Mouse (Mus musculus) hindbrain, embryonic 14.5 days (tissue): ENCODE results near the gene Afm. TPM values are rescaled to one million over a fixed set of nuclear protein-coding genes. Genes with fewer than 3 reads are reported as not detected.

Experiments
- ATAC-seq: fragments of 200-750 bp; cut with Nextera tagmentation; 2 replicates; pipeline ENCODE4 v1.8.0; 2017; ENCODE audit warnings: moderate number of reproducible peaks, mild to moderate bottlenecking, moderate TSS enrichment, moderate library complexity; ENCODE audit not compliant: low FRiP score
- DNase-seq: peaks from one replicate; pipeline ENCODE4 v3.0.0-alpha.2; 2015; ENCODE audit warnings: low spot score
- H3K27ac ChIP-seq: fragments of 300-500 bp; sonication (generic); 2 replicates; pipeline ENCODE4 v1.5.1; 2014; ENCODE audit warnings: mild to moderate bottlenecking, moderate library complexity
- H3K27me3 ChIP-seq: fragments of 300-500 bp; sonication (generic); 2 replicates; pipeline ENCODE4 v1.6.1; 2014; ENCODE audit warnings: mild to moderate bottlenecking, low read length, mixed read lengths; ENCODE audit not compliant: control insufficient read depth, insufficient read depth
- H3K36me3 ChIP-seq: fragments of 300-500 bp; sonication (generic); replicated peaks from 2 replicates; pipeline ENCODE4 v1.6.1; 2014; ENCODE audit not compliant: control insufficient read depth, insufficient read depth
- H3K4me1 ChIP-seq: fragments of 300-500 bp; sonication (generic); replicated peaks from 2 replicates; pipeline ENCODE4 v1.6.1; 2014; ENCODE audit warnings: antibody characterized with exemption, low read length, mixed read lengths; ENCODE audit not compliant: control insufficient read depth, insufficient read depth
- H3K4me2 ChIP-seq: fragments of 300-500 bp; sonication (generic); replicated peaks from 2 replicates; pipeline ENCODE4 v1.6.1; 2014; ENCODE audit warnings: mild to moderate bottlenecking, moderate library complexity
- H3K4me3 ChIP-seq: fragments of 300-500 bp; sonication (generic); replicated peaks from 2 replicates; pipeline ENCODE4 v1.5.1; 2014; ENCODE audit warnings: mild to moderate bottlenecking, low read length
- H3K9ac ChIP-seq: fragments of 300-500 bp; sonication (generic); 2 replicates; pipeline ENCODE4 v1.6.1; 2014
- H3K9me3 ChIP-seq: fragments of 300-500 bp; sonication (generic); 2 replicates; pipeline ENCODE4 v1.6.1; 2016; ENCODE audit warnings: low read length; ENCODE audit not compliant: control insufficient read depth
- WGBS: fragments of 180-500 bp; shearing (Covaris S2); extraction: QIAGEN DNeasy Blood & Tissue Kit; methylation state at CpG from one replicate; pipeline ENCODE4 v1.1.7; 2014; 5-methylcytosine and 5-hydroxymethylcytosine counted together
- polyA plus RNA-seq: library from polyadenylated mRNA; unstranded; fragments of >200 nt; fragmentation: Nextera tagmentation; extraction: Ambion mirVana; gene quantifications from 2 replicates; pipeline ENCODE4 v1.2.1, GENCODE M21; 2014

Gene Afm
- polyA plus RNA-seq, 1 experiment from 2014 or later = not detected

- H3K36me3 ChIP-seq = no peaks in the 10 kb centered on the region
- peak overlapping the region; percentile 61 for H3K9ac ChIP-seq
- no peaks in the 10 kb centered on the region for H3K4me1 ChIP-seq
- H3K4me2 ChIP-seq = peak overlapping the region; percentile 77
- H3K27ac ChIP-seq = no peak overlapping the region
- peak; percentile 76 for ATAC-seq
- H3K4me3 ChIP-seq = peak overlapping the region; percentile 37
- DNase-seq = peak; percentile 94
- no peaks in the 10 kb centered on the region for H3K27me3 ChIP-seq
- WGBS = 25% methylated on average over 25 of the region's 25 CpGs
- H3K9me3 ChIP-seq = no peaks in the 10 kb centered on the region
Observed at GRCm38 (mm10) chr5:90588708-90589595, 70.2 kb downstream of the Afm start.

- H3K36me3 ChIP-seq = no peaks in the 10 kb centered on the region
- 93% methylated on average over 10 of the region's 10 CpGs for WGBS
- no peak overlapping the region for H3K4me3 ChIP-seq
- no peak overlapping the region for H3K27ac ChIP-seq
- H3K9ac ChIP-seq = no peak overlapping the region
- H3K4me2 ChIP-seq = no peak overlapping the region
- ATAC-seq = no peak
- H3K27me3 ChIP-seq = no peaks in the 10 kb centered on the region
- DNase-seq = no peak
- H3K4me1 ChIP-seq = no peaks in the 10 kb centered on the region
- no peaks in the 10 kb centered on the region for H3K9me3 ChIP-seq
Observed at GRCm38 (mm10) chr5:90590676-90591075, 71.9 kb downstream of the Afm start.

DNA sequence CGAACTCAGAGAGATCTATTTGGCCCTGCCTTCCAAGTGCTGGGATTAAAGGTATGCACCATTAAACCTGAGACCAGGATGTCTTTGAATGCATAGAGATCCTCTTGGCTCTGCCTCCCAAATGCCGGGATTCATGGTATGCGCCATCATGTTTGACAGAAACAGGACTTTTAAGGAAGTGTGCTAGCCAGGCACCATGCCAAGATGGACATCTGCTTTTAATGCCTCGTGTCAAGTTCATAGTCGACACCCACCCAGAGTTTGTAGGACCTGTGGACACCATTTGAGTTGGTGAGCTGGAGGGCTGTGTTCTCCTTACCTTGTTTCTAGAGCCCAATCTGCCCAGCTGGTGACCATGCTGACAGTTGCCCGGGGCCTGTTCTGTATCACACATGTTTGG, 73.2 kb downstream of the Afm start:
- WGBS = 84% methylated on average over 6 of the region's 6 CpGs
- Histone ChIP-seq H3K9me3 (no peaks in the 10 kb centered on the region), H3K36me3 (no peaks in the 10 kb centered on the region), H3K4me3 (no peak overlapping the region), H3K27me3 (no peaks in the 10 kb centered on the region), H3K4me1 (no peaks in the 10 kb centered on the region), H3K9ac (no peak overlapping the region), H3K27ac (no peak overlapping the region), H3K4me2 (no peak overlapping the region)
- DNase-seq (no peak), ATAC-seq (no peak)

DNA sequence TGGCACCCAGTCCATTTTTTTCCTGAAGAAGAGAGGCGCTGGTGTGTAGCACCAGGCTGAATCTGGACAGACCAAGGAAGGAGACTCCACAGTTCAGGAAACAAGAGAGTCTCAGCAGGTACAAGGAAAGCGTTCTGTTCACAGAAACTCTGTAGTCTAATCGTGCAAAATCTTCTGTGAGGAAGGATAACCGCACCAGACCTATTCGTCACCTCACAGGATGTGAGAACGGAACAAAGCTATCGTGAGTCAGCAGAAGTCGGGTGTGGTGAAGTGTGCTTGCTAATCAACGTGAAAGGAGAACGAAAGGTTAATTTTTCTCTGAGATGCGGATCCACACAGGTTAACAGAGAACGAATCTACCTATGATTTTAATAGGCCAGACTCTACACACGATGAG, 76.2 kb downstream of the Afm start:
- no peaks in the 10 kb centered on the region for H3K27me3 ChIP-seq
- ATAC-seq = no peak
- H3K4me3 ChIP-seq = no peak overlapping the region
- WGBS = 88% methylated on average over 13 of the region's 13 CpGs
- no peaks in the 10 kb centered on the region for H3K4me1 ChIP-seq
- no peaks in the 10 kb centered on the region for H3K9me3 ChIP-seq
- H3K9ac ChIP-seq = no peak overlapping the region
- H3K27ac ChIP-seq = no peak overlapping the region
- H3K36me3 ChIP-seq = no peaks in the 10 kb centered on the region
- DNase-seq = no peak
- no peak overlapping the region for H3K4me2 ChIP-seq

DNA sequence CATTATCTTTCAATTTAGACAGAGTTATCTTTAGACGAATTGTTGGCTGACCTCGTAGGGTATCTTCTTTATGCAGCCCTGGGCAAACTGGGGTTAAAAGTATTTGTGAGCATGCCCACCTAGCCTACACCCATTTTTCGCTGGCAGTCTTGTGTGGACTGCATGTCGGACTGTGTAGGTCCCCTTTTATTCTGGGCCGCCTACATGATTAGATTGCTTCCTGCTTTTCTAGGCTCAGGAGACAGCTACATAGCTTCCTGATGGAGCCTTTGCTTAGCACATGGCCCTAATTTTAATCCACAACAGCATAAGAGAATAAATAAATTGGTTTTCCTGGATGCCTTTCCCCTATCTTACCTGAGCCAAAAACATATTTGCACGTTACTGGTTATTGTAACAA, 77.4 kb downstream of the Afm start:
- 92% methylated on average over 6 of the region's 6 CpGs for WGBS
- Histone ChIP-seq H3K27me3 (no peaks in the 10 kb centered on the region), H3K27ac (no peak overlapping the region), H3K36me3 (no peaks in the 10 kb centered on the region), H3K4me3 (no peak overlapping the region), H3K9ac (no peak overlapping the region), H3K4me2 (no peak overlapping the region), H3K4me1 (no peaks in the 10 kb centered on the region), H3K9me3 (no peaks in the 10 kb centered on the region)
- ATAC-seq (no peak), DNase-seq (no peak)

DNA sequence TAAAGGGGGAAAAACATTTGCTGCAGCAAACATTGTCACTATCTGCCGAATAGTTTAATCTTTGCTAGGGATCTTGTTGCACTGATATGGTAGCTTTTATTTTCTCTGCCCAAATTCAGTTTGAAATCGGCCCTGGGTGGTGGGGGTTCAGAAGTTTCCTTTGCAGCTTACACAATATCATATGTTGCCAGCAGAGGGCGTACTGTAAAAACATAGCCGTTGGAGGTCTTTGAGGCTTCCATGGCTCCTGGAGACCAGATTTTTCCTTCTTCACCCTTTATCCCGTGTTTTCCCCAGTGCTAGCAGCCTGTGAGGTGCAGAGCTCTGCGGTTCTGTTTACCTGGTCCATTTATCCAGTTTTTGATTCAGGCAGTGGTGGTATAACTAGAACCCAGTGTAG, 82.7 kb downstream of the Afm start:
- no peaks in the 10 kb centered on the region for H3K9me3 ChIP-seq
- DNase-seq (peak; percentile 77), ATAC-seq (no peak)
- no peak overlapping the region for H3K9ac ChIP-seq
- no peaks in the 10 kb centered on the region for H3K4me1 ChIP-seq
- 24% methylated on average over 6 of the region's 6 CpGs for WGBS
- no peak overlapping the region for H3K27ac ChIP-seq
- H3K27me3 ChIP-seq = no peaks in the 10 kb centered on the region
- H3K4me2 ChIP-seq = no peak overlapping the region
- H3K4me3 ChIP-seq = no peak overlapping the region
- no peaks in the 10 kb centered on the region for H3K36me3 ChIP-seq

Other genes starting within 250 kb of the Afm start
- gene Ankrd17, start 152.4 kb upstream of the Afm start, polyA plus RNA-seq = 34.8 and 37.9 TPM in 2 replicates
- gene Gm9958, start 151.7 kb upstream of the Afm start, polyA plus RNA-seq = 3.9 and 4.9 TPM in 2 replicates
- gene Alb, start 58.0 kb upstream of the Afm start, polyA plus RNA-seq = not detected in 2 replicates
- gene Afp, start 28.2 kb upstream of the Afm start, polyA plus RNA-seq = 0.09 and 0.33 TPM in 2 replicates
- gene 5830473C10Rik, start 42.2 kb downstream of the Afm start, polyA plus RNA-seq = 0.08 TPM in 1 of 2 replicates, not detected in the other
- 1.9 and 2.0 TPM in 2 replicates for gene Rassf6, start 121.7 kb downstream of the Afm start, polyA plus RNA-seq
- gene Cxcl5, start 240.4 kb downstream of the Afm start, polyA plus RNA-seq = 0.37 and 0.47 TPM in 2 replicates
- 1.1 and 1.6 TPM in 2 replicates for gene Ppbp, start 249.6 kb downstream of the Afm start, polyA plus RNA-seq